Mouse (Mus musculus) activated CD4-positive, CD25-positive, alpha-beta regulatory T cell, adult 9 weeks (primary cell): ENCODE data around the gene Ppil1. TPM values are rescaled to one million over a fixed set of nuclear protein-coding genes. Genes with fewer than 3 reads are reported as not detected.

Experiments
- polyA plus RNA-seq: library from polyadenylated mRNA; unstranded; fragments of 100-300 nt; shearing (Covaris generic); gene quantifications from one replicate; pipeline ENCODE4 v1.2.1, GENCODE M21; 2017

Gene Ppil1
- polyA plus RNA-seq: 102 TPM

GRCm38 (mm10) chr17:29263840-29264633 is at the start of gene Ppil1:
Ppil1 (minus strand) TSS chr17:29264186.

GRCm38 (mm10) chr17:29268682-29269348 is 4.8 kb upstream of the Ppil1 start, which contains the start of gene BC004004:
BC004004 (plus strand) TSS chr17:29268788.

GRCm38 (mm10) chr17:29237772-29238420 is 26.1 kb downstream of the Ppil1 start, which contains the start of gene Cpne5:
Cpne5 (minus strand) TSS chr17:29238167.

Other genes with a start within 250 kb of the Ppil1 start
- 545 TPM for gene Srsf3, start 231.6 kb downstream of the Ppil1 start, polyA plus RNA-seq
- gene Cdkn1a, start 173.2 kb downstream of the Ppil1 start, polyA plus RNA-seq: 5.0 TPM
- gene Rab44, start 150.0 kb downstream of the Ppil1 start, polyA plus RNA-seq: not detected
- gene Cpne5, start 26.0 kb downstream of the Ppil1 start, polyA plus RNA-seq: 1.7 TPM
- 141 TPM for gene BC004004, start 4.6 kb upstream of the Ppil1 start, polyA plus RNA-seq
- gene Pi16, start 53.5 kb upstream of the Ppil1 start, polyA plus RNA-seq: 0.13 TPM
- 7.5 TPM for gene Mtch1, start 83.7 kb upstream of the Ppil1 start, polyA plus RNA-seq
- 1.5 TPM for gene Fgd2, start 96.7 kb upstream of the Ppil1 start, polyA plus RNA-seq
- gene Pim1, start 226.6 kb upstream of the Ppil1 start, polyA plus RNA-seq: 39.5 TPM